Mouse (Mus musculus) ES-Bruce4 (cell line): ENCODE data around the gene Krt36.

Experiments used
- CTCF ChIP-seq: IDR thresholded peaks from one replicate; pipeline ENCODE4 v1.8.1; 2011; ENCODE audit warnings: low read depth, low read length
- EP300 ChIP-seq: IDR thresholded peaks from 2 replicates; pipeline ENCODE4 v1.6.1; 2011; ENCODE audit warnings: low read depth, low read length; ENCODE audit not compliant: insufficient read depth
- POLR2A ChIP-seq: IDR thresholded peaks from one replicate; pipeline ENCODE4 v1.8.1; 2011; ENCODE audit warnings: low read length; ENCODE audit not compliant: insufficient read depth

DNA sequence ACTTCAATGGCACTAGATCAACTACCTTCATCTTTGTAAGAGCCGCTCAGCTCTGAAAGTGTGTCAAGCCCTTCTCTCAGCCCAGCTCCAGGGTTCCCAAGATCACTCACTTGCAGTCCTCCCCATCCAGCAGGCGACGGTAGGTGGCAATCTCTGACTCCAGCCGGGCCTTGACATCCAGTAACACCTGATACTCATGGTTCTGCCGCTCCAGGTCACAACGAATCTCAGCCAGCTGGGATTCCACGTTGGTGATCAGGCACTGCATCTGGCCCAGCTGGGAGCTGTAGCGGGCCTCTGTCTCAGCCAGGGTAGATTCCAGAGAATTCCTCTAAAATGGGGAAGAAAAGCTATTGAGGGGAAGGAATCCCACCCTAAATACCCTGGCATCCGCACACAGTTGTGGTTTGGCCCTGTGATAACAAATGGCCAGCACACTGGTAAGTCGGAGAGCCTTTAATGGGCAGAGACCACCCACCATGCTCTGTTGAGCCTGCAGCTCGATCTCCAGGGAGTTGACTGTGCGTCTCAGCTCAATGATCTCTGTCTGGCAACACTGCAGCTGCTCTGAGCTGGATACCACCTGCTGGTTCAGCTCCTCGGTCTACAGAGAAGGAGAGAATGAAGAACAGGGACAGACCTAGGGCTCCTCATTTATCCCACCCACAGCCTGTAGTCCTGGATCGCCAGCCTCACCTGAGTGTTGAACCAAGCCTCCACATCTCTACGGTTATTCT is 2.6 kb downstream of the Krt36 start:
- TF ChIP-seq CTCF, result no peak
- TF ChIP-seq POLR2A, result no peak
- TF ChIP-seq EP300, result no peak
